Mouse (Mus musculus) cerebellum, postnatal 10 days (tissue): ENCODE measurements around the gene Bmyc.
"Not testable (repeated sequence)": the region's sequence is repeated elsewhere in the genome, so short reads cannot be mapped to it uniquely, and the experiment has no call there.

Source experiments
- DNase-seq, 2 experiments: peaks; one replicate each; pipeline ENCODE4 v3.0.0; 2021; ENCODE audit warnings: mixed read lengths in 2 of 2

Gene Bmyc

DNA sequence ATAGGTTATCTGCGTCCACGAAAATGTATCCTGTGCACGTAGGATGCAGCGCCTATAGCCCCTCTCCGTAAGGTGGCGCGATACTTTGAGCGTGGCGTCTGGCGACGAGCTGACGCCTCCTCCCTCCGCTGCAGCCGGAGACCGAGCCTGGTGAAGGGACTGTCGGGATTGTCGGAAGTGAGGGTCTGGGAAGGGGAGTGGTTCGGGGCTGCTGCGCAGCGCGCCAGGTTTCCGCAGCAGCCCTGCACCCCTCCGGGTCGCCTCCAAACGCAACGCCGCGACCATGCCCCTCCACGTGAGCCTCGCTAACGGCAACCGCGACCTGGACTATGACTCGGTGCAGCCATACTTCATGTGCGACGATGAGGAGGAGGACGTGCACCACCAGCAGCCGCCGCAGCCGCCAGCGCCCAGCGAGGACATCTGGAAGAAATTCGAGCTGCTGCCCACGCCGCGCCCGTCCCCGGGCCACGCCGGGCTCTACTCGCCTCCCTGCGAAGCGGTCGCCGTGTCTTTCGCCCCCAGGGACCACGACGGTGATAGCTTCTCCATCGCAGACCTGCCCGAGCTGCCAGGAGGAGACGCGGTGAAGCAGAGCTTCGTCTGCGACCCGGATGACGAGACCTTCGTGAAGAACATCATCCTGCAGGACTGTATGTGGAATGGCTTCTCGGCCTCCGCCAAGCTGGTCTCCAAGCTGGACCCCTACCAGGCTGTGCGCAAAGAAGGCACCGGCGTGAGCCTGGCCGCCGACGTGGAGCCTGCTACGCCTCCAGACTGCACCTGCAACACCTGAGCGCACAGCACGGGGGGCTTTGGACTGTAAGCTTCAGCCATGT lies at the start of gene Bmyc:
Gene Bmyc, plus strand, starts transcription at position 97 of the 839 bp plus-strand sequence.
- peak; percentile 92 to 95 for DNase-seq

DNA sequence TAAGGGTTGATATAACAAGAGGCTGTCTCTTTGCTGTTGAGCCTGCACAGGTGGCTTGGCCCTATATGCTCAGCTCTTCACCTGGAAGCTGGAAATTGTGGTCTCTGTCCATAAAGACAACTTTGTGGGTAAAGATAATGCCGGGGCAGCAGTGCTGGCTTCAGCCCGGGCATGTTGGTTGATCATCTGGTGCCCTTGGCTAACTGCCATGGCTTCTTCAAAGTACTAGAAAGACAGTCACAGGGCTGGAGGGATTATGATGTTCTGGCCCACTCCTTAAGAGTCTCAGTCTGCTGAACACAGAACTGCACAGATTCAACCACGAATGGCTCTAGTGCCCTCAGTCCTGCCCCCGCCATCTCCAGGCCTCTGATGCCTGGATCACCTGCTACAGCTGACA lies 49.3 kb upstream of the Bmyc start:
- peak; percentile 78 to 80 for DNase-seq

DNA sequence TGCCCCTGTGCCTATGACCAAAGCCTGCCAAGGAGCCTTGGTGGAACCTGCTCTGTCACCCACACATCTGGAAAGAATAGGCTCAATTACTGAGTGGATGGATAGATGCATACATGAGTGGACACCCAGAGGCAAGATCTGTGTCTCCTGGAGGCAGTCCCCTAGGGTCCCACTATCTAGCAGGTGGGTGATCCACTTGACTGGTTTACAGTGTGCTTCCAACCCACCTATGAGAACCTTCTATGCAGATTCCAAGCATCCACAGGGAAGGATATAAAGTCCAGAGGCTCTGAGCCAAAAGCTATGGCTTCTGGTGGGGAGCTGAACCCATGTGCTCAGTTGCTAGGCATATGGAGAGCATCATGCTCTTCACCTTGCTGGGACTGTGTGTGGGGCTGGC lies 48.9 kb upstream of the Bmyc start, which contains the start of gene Lcn5:
Gene Lcn5, plus strand, starts transcription at position 301 of the 400 bp plus-strand sequence.
- DNase-seq: no peak

DNA sequence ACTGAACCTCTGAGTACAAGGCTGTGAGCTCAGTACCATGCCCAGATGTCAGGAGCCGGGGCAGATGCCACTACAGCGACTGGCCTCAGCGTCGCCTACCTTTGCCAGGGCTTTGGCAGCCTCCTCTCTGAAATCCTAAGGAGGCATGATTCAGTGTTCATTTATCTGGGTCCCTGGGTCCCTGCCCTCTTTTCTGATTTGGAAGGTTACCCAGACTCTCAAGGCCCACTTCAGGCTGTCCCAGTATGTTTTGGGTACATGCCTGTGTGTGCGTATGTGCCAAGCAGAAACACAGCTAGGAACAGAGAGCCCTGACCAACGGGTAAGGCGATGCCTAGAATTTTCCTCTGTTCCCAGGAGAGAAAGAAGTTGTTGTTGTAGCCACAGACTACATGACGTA lies 46.3 kb upstream of the Bmyc start:
- no peak for DNase-seq

DNA sequence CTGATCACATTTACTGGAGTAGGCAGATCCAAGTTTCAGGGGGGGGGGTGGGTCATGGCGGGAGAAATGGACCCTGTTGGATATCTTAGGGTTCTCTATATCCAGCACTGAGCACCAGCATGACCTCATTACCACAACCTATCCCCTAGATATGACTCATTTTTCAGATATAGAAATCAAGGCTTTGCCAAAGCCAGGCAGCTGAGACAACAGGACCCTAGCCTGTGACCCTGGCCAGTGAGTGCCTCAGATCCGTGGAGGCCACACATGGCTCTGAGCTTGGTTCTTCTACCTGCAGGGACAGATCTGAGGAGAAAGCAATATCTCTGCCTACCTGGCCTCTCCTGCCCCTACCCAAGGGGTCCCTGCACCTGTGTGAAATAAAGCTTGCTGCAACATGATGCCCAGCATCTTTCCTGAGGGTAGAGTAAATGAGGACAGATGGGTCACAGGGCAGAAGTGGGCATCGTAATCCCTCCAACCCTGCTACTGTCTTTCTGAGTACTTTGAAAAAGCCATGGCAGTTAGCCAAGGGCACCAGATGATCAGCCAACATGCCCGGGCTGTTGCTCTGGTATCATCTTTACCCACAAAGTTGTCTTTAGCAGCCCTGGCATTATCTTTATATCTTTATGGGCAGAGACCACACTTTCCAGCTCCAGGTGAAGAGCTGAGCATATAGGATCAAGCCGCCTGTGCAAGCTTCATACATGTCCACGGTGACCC lies 45.1 kb upstream of the Bmyc start:
- peak; percentile 56 to 57 for DNase-seq

DNA sequence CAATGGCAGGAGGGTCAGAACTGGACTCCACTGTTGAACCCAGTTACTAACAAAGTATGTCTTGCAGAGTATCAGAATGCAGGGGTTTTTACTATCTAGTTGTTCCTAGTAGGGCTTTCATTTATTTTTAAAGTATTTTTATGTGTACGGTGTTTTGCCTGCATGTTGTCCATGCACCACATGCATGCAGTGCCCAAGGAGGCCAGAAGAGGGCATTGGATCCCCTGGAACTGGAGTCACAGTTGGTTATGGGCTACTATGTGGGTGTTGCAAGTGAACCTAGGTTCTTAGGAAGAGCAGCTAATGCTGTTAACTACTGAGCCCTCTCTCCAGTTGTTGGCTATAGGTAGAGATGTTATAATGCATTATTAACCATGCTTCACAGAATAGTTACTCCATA lies 43.0 kb upstream of the Bmyc start:
- DNase-seq: peak; percentile 80 to 83

DNA sequence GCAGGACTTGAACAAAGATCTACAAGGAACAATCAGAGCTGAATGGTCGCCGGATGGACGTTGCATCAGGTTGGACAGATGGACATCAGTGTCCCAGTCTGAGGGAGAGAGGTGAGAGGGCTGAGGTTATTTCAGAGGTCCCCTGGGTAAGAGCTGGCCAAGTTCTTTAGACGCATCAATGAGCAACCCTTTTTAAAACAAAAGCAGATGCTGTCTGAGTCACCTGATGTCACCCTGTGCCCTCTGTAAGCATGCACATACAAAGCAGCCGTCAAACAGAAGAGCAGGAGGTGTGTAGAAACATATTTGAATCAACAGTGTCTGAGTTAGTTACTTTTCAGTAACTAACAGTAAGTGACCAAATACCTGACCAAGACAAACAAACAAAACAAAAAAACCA lies 42.4 kb upstream of the Bmyc start:
- no peak for DNase-seq

DNA sequence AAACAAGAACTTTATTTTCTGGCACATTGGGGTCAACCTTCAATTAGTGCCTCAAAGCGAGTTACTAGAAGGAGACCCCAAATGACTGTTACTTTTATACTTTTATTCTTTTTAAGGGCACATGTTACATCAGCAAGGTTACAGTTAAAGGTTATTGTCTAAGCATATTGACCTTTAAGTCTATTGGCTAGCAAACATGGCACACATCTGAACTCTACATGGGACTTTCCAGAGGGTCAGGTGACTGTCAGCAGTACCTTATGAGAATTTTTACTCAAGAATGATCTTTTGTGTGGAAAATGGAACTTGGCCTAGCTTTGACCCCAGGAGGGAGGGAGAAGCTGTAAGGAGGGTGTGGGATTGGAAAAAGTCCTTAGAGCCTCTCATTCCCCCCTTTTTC lies 40.0 kb upstream of the Bmyc start:
- DNase-seq: no peak

DNA sequence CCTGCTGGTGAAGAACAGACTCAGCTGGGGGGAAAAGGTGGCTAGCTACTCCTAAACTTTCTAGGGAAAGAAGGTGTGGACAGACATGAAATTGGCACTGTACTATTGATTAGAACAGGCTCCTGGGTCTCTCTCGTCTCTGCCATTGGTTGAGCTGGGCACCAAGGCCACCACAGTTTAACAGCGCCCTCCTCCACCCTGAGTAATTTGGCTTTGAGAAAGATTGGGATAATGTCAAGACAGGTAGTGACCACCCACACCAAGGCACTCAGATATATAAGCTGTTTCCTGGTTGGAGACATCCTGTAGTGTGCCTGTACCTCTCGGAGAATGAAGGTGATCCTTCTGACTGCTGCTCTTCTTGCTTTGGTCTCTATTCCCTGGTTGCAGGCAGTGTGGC lies 30.1 kb upstream of the Bmyc start, which contains the start of gene Lcn6:
Gene Lcn6, plus strand, starts transcription at position 301 of the 400 bp plus-strand sequence.
- no peak for DNase-seq

DNA sequence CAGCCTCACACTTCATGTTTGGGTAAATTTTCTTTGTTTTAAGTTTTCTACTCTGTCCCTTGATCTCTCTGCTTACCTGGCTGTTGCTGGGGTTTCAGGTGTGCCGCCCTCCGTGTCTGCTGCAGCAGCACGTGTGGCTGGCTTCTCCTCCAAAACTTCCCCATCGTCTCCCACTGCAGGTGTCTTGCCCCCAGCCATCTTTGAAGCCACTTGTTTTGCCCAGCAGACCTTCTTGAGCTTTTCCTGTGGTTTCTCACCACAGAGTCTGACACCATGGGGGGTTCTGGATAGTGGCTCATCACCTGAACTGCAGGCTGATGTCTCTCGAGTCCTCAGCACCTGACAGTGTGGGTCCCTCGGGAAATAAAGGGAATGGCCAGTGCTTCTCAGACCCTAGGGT lies 27.0 kb upstream of the Bmyc start:
- DNase-seq: no peak

DNA sequence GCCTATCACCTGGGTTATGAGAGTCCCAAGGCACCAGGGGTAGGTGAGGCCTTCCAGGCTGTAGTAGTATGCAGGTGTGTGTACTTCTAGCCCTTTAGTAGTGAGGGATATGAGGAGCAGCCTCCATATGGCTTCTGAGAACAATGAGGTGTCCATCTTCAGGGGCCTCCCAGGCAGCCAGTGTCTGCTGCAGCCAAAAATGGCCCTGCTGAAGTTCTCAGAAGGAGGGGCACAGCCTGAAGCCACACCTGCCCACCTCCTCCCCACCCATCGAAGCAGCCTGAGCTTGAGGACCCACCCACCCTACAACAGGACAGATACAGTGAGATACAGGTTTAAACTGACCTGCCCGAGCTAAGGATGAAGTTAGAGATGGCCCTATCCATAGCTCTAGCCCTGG lies 24.1 kb upstream of the Bmyc start, which contains the start of gene Lcn10:
Gene Lcn10, plus strand, starts transcription at position 301 of the 400 bp plus-strand sequence.
- DNase-seq: no peak

DNA sequence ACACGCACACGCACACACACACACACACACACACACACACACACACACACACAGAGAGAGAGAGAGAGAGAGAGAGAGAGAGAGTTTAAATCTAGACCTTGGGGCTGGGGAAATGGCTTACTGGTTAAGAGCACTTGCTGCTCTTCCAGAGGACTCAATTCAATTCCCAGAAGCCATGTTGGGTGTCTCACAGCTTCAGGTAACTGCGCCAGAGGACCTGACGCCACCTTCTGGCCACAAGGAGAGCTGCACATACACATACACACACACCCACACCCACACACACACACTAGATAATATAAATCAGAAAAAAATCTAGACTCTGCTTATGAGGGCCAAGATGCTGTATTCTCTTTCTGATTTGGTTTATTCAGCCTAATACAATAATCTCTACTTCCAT lies 19.6 kb upstream of the Bmyc start:
- DNase-seq: no peak

DNA sequence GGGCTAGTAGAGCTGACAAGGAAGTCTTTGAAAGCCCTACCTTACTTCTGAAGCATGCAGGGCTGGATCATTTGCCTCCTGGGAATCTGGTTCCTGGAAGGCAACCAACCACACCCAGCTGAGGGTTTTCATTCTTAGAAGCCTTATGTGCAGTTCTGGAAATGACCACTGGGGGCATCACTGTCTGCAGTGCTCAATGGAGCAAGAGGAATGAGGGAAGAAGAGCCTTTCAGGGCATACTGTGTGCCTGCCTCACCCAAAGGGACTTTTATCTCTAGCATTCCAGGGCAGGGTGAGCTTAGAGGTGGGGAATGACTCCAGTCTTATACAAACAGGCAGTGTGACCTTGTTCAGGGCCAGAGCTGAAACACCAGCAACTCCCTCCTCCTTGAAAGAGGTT lies 11.9 kb upstream of the Bmyc start:
- peak; percentile 82 to 92 for DNase-seq

DNA sequence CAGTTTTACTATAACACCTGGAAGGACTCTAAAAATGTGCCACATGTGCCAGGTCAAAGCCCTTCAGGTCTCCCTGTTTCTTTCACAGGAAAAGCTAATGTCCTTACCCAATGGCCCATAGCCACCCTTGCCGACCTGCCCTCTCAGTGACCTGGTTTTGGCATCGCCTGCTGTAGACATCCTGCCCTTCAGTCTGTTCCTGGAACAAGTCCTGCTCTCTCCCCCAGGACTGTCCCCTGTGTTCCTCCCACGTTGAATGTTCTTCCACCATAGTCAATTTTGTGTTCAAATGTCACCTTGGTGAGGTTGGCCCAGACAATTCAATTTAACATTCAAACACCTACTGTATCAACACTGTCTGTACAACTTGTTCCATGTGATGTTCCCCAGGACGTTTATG lies 9.6 kb upstream of the Bmyc start:
- DNase-seq: no peak

DNA sequence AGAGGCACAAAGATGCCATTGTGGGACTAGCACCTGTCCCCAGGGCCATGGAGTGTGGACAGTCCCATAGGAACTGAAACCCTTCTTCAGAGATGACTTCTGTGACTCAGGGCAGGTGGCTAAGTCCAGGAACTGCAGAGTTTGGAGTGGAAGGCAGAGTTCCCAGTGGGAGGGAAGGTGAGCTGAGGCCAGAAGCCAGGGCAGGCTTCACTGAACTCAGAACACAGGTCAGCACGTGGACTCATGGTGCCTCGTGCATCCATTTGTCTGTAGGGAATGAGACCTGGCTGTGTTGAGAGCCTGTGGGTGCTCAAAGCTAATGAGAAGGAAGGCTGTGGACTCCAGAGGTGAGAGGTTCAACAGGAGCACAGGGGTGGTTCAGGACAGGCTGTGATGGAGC lies 7.8 kb upstream of the Bmyc start:
- DNase-seq: no peak

DNA sequence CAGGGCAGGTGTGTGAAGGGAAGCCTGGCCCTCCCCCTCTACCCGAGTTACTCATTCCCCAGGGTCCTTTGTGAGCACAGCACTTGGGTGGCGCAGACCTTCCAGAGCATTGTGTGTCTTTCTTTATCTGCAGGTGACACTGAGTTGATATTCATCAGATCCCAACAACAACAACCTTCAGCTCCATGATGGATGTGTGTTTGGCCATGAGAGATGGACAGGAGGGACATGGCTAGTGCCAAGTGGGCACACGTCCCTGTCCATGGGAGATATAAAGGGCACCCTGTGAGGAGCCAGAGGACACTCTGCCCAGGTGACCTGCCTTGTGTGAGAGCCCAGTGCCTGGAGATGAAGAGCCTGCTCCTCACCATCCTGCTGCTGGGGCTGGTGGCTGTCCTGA lies 6.8 kb upstream of the Bmyc start, which contains the start of gene Obp2a:
Gene Obp2a, plus strand, starts transcription at position 301 of the 400 bp plus-strand sequence.
- not testable (repeated sequence) for DNase-seq

DNA sequence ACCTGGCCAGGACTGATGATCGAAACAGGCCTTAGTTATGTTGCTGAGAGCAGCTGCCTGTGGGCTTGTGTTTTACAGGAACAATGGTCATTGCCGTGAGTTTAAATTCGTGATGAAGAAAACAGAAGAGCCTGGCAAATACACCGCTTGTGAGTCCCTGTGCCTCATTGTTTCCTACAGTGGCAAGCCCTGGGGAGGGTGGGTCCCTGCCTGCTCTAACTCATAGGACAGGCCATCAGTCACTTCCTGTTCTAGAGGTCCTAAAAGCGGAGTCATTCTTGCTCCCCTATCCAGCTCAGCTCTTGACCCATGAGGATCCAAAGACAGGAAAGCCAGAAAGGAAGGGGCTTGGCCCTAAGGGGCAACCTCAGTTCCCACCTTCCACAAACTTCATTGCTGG lies 5.5 kb upstream of the Bmyc start:
- no peak for DNase-seq

DNA sequence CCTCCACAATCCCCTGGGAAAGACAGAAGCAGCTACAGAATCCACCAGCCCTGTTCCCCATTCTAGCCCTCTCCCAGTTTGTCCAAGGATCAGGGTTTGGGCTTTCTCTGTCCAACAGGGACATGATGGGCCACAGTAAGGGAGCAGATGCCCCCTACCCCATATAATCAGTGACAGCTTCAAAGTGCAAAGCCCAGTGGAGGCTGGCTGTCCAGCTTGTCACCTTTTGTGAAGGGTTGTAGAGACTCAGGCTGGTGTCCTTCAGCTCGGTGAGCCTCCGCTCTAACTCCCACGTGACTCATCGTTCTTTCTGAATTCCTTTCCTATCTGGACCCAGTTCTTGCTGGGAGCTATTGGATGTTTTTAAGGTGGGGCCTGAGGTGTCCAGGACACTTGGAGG lies 2.8 kb upstream of the Bmyc start:
- DNase-seq: no peak

DNA sequence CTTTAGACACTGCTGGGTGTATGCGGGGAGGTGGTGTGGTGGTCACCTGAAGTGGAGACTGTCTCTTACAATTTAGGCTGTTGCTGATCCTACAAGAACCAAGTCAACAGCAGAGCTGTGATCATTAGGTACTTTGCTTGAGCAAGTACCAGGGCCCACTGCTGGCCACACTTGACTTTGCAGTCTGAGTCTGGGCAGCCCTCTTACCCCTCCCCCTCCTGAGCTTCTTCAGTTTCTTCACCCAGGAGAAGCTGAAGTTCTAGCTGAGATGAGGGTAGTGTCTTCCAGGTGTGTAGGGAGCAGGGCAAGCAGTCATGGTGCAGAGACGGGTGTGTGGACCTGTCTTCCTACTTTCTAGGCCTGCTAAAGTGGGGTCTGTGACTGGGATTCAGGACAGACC lies 1.6 kb downstream of the Bmyc start:
- peak; percentile 75 to 79 for DNase-seq

DNA sequence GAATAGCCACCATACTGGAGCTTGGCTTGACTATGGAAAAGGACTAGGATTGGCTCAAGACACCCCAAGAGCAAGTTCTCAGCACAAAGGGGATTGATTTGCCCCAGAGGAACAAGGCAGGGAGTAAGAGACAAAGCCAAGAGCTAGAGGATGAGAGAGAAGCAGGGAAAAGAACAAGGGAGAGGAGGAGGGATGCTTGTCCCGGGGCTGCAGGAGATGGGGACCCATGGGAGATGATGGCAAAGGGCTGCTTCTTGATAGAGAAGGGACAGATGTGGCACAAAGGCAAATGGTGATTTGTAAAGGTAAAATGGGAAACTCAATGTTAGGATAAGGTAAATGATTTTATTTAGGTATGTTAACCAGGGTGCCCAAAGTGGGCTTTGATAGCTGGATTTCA lies 2.5 kb downstream of the Bmyc start:
- not testable (repeated sequence) for DNase-seq

DNA sequence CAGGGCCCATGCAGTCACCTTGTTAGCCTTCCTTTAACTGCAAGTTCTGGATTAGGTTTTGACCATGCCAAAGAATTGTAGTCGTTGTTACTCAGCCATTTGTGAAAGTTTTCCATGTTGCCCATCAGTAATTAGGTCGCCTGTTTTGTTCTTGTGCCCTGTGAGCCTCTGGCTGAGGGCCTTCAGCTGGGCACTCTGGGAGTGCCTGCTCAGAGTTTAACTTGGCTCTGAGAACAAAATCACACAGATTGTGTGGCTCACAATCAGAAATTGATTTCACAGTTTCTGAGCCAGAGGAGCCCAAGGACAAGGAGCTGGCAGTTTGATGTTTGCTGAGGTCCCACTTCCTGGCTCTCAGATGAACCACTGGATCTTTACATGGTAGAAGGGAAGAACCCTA lies 3.3 kb downstream of the Bmyc start:
- peak in 1 of 2 experiments; percentile 22 for DNase-seq

DNA sequence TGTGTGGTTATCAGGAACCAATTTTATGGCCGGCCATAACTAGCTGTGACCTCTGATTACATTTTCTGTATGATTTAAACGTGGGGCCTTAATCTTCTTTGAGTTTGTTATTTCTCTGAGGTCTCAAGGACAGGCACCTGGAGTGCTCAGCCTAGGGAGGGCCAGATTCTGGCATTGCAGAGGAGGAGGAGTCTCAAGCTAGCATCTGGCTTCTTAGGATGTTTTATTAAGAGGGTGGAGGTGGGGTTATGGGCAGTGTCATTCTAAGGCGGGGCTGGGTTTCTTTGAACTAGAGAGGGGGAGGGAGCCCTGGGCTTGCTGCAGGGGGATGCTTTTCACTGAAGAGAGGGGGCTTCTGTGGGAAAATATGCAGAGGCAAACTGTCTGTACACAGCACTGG lies 5.1 kb downstream of the Bmyc start:
- not testable (repeated sequence) for DNase-seq

DNA sequence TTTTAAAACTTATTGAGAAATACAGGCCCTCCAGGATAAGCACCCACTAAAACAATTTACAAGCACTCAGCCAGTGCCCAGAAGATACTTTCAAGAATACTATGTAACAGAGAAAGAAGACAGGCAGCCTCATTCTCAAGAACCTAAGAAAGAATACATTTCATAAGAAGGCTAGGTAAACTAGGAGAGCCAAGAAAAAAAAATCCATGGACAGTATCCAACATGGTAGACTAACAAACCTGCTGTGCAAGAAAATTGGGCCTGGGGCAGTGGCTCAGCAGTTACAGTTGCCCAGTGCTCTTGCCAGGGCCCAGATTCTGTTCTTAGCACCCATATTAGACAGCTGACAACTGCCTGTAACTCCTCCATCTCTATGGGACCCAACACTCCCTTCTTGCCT lies 10.7 kb downstream of the Bmyc start:
- no peak for DNase-seq
